Mouse (Mus musculus) brain, embryonic 14.5 days (tissue): ENCODE results near the gene Gm43517.

Source experiments
- CTCF ChIP-seq: fragments of 200-500 bp; IDR thresholded peaks from 2 replicates; pipeline ENCODE4 v1.5.1; 2012; ENCODE audit warnings: inconsistent platforms, mild to moderate bottlenecking, moderate library complexity, borderline replicate concordance; ENCODE audit not compliant: insufficient read depth, insufficient read length; ENCODE audit errors: extremely low read depth
- POLR2A ChIP-seq: fragments of 200-500 bp; IDR thresholded peaks from 2 replicates; pipeline ENCODE4 v1.6.1; 2012; ENCODE audit warnings: mild to moderate bottlenecking, inconsistent platforms, borderline replicate concordance; ENCODE audit not compliant: poor library complexity, insufficient read depth, insufficient read length, severe bottlenecking; ENCODE audit errors: extremely low read depth

DNA sequence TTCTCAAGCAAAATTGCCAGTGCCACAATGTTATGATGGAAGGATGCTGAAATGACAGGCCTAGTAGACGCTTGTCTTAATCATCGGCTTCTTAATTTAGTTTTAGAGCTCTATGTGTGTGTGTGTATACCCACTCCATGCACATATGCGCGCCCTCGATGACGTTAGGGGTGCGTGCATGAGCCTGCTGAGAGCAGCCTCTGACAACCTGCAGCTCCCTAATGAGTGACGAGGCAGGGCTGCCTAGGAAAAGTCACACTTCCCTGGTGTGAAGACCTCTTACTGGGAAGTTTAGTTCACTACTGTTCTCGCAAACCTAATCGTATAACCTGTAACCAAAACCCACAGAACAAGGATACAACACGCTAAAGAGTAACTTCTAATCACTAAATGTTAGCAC, 5.5 kb upstream of the Gm43517 start:
- TF ChIP-seq CTCF (no peak), POLR2A (no peak)
